Mouse (Mus musculus) thymus, adult 2 months (tissue): Measurements from ENCODE around the gene Foxr1.

Experiments used
- CTCF ChIP-seq: fragments of 200-500 bp; IDR thresholded peaks from 2 replicates; pipeline ENCODE4 v1.5.1; 2012; ENCODE audit warnings: mild to moderate bottlenecking, control low read depth, low read length, moderate library complexity, borderline replicate concordance; ENCODE audit not compliant: control insufficient read depth, poor library complexity, insufficient read depth; ENCODE audit errors: extremely low read depth
- POLR2A ChIP-seq: fragments of 200-500 bp; IDR thresholded peaks from 2 replicates; pipeline ENCODE4 v1.6.1; 2012; ENCODE audit warnings: mild to moderate bottlenecking, low read length, control low read depth, moderate library complexity; ENCODE audit not compliant: control insufficient read depth, poor library complexity, insufficient read depth; ENCODE audit errors: extremely low read depth

DNA sequence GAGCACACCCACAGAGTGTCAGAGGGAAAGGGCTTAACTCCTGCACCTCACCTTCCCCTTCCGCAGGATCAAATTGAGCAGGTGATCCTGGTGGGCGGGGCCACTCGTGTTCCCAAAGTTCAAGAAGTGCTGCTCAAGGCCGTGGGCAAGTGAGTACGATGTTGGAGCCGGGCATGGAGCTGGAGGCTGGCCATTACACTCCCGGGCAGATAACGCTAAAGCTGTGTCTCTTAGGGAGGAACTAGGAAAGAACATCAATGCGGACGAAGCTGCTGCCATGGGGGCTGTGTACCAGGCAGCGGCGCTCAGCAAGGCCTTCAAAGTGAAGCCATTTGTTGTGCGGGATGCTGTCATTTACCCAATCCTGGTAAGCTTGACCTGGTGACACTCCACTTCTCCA lies 56.3 kb downstream of the Foxr1 start:
- TF ChIP-seq CTCF (no peak), POLR2A (no peak)
